Mouse (Mus musculus): ENCODE measurements around the gene Wdr41.
A peak's percentile ranks its signal among the peaks of the same experiment; 100 is the strongest.

The Wdr41 gene

GRCm38 (mm10) chr13:94976219-94977186 is at the start of gene Wdr41:
TSS of gene Wdr41 (plus strand) at chr13:94976344.
- peak; percentile 89 for DNase-seq

DNA sequence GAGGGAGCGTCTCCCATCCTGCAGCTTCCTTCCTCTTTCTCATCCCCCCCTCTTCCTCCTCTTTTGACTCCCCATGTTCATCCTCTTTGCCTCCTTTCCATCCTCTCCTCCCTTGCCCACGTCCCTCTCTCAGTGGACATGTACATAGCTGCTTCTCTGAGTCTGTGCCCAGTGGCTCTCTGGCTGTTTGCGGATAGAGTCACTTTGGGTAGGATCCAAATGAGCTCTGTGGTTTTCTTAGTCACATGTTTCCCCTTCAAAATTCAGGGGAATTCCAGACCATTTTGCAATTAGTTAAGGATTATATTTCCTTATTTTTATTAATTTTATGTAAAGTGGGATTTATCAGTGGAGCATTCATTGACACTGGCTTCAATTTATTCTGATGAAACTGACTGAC is 48.1 kb upstream of the Wdr41 start:
- DNase-seq, result no peak

DNA sequence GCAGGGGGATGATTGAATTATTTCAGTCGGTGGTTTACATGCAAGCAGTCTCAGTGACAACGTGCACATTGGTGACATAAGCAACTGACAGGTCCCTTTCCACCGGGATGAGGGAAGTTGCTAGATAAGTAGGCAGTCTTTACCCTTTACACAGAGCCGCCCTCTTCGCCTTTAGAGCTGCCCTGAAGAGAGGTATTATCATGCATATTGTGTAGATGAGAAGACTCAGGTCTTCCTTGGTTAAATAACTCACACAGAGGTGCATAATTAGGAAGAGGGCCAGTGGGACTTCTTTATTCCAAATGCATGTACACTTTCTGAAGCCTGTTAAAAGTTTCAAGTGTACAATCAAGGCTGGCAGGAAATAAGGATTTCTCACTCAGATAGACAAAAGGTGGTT is 37.7 kb upstream of the Wdr41 start:
- DNase-seq, result no peak

- no peak for DNase-seq
Observed at GRCm38 (mm10) chr13:94940104-94940503, 36.0 kb upstream of the Wdr41 start.

GRCm38 (mm10) chr13:94941230-94941629 is 34.9 kb upstream of the Wdr41 start:
- peak; percentile 31 for DNase-seq

DNA sequence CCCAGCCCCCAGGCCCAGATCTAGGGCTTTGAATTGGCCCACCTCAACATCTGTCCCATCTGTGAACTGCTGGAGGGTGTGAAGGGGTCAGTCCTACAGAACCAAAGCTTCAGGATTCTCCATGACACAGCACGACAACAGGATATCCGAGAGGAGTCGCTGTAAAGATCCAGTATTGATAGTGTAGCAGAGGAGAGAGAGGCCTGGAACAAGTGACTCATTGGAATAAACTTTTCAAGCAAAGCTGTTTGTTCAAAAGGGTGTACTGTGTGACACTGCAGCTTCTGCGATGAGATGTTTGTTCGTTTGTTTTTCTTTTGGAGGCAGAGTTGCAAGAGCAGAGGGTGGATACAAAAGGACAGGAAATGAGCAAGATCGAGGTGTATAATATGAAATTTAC is 20.2 kb upstream of the Wdr41 start:
- no peak for DNase-seq

DNA sequence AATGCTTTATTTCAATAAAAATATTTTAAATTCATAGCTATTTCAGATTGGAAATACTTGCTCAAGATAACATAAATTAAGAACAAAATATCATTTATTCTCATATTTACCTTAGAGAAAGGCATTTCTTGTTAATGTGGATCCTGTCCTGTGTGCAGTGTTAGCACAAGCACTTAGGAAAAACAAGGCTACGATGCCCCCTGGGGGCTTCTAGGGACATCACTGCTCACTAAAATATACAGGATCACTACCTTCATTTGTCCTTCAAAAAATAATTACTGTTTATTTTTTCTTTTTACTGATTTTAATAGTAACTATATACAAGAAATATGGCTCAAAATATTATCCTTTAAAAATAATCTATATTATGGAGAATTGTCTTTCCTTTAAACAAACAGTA is 18.2 kb upstream of the Wdr41 start:
- no peak for DNase-seq

DNA sequence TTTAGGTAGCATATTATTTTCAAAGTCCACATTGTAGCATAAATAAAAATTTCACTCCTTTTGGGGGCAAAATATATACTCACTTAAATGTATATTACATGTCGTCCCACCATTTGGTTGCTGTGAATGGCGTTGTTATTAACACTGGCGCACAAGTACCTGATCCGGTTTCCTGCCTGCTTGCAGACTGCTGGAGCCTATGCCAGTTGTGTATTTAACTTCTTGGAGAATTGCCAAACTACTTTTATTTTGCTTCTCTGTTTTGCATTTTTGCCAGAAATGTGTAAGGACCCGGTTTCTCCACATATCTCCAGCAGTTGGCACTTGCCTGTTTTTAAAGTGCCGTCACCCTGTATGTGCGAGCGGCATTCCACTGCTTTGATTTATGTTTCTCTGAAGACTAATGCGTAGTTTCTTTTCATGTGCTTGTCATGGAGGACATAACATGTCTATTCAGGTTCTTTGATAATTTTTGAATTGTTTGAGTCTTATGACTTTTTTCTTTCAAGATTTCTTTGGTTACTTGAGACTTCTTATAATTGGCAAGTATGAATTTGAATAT is 6.1 kb upstream of the Wdr41 start:
- no peak for DNase-seq

DNA sequence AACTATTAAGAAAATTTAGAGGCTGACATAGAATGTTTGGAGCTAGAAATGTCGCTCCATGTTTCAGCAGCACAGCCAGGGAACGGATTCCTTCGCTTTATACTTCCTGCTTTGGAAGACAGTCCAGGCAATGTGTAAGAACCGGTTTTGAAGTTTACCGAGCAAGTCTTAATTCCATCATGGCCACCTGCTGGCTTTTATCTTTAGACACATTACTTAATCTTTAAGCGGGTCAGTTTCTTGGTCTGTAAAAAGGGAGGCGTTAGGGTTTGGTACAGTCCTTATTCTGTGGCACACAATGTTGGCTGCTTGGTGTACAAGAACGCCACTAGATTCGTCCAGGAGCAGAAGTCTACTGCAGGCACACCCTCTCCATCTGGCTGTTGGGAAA is 321 bp upstream of the Wdr41 start:
- DNase-seq, result no peak

- no peak for DNase-seq
Observed at GRCm38 (mm10) chr13:94979081-94979480, 2.9 kb downstream of the Wdr41 start.

DNA sequence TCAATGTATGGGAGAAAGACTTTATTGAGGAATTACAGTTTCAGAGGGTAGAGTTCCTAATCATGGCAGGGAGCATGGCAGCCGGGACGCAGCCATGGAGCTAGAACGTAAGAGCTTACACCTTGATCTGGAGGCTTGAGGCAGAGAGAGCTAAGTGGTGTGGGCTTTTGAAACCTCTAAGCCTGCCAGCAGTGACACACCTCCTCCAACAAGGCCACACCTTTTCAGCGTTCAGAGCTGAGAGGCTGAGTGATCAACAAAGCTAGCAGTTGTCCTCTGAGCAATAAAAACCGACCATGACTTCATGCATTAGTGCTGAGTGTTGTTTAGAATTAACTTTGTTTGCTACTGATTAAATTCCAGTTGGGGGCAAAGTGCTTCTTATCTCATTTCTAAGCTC is 14.4 kb downstream of the Wdr41 start:
- no peak for DNase-seq

DNA sequence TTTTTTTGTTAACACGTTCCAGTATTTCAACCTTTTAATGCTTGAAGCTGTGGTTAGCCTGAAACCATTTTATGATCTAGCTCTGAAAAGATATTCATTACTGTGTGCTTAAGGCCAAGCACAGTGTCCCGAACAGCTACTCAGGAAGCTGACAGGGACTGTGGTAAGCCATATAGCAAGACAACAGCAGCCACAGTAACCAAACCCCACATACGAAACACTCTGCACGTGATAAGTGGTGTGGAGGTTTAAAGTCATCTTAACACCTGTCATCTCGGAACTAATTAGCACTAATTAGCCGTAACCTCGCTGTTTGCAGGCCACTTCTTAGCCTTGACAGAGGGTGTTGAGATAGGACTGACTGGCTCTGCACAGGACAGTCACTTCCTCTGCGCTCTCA is 31.1 kb downstream of the Wdr41 start:
- DNase-seq, result no peak

GRCm38 (mm10) chr13:95009261-95009660 is 33.1 kb downstream of the Wdr41 start:
- DNase-seq, result no peak

- DNase-seq, result no peak
Observed at GRCm38 (mm10) chr13:95011546-95012257, 35.6 kb downstream of the Wdr41 start.

GRCm38 (mm10) chr13:95017278-95017677 is 41.1 kb downstream of the Wdr41 start:
- no peak for DNase-seq

GRCm38 (mm10) chr13:95017916-95018315 is 41.8 kb downstream of the Wdr41 start:
- DNase-seq, result peak; percentile 79

- DNase-seq, result no peak
Observed at GRCm38 (mm10) chr13:95019345-95019744, 43.2 kb downstream of the Wdr41 start.

DNA sequence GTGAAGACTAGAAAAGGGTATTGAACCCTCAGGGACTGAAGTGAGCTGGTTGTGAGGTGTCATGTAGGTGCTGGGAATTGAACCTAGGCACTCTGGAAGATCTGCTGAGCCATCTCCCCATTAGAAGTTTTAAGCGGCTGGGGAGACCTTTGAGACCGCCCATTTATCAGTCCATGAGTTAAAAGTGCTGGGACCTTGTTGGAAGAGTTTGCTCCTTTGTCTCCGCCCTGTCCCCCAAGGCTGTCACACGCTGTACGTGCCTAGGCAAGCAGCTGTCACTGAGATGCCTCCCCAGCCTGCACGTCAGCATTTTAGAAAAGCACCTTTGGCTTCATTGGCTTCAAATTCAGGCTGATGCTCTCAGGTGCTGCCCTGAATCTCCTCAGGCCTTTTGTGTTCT is 44.1 kb downstream of the Wdr41 start:
- DNase-seq, result no peak

GRCm38 (mm10) chr13:95030828-95031227 is 54.7 kb downstream of the Wdr41 start:
- DNase-seq, result no peak

DNA sequence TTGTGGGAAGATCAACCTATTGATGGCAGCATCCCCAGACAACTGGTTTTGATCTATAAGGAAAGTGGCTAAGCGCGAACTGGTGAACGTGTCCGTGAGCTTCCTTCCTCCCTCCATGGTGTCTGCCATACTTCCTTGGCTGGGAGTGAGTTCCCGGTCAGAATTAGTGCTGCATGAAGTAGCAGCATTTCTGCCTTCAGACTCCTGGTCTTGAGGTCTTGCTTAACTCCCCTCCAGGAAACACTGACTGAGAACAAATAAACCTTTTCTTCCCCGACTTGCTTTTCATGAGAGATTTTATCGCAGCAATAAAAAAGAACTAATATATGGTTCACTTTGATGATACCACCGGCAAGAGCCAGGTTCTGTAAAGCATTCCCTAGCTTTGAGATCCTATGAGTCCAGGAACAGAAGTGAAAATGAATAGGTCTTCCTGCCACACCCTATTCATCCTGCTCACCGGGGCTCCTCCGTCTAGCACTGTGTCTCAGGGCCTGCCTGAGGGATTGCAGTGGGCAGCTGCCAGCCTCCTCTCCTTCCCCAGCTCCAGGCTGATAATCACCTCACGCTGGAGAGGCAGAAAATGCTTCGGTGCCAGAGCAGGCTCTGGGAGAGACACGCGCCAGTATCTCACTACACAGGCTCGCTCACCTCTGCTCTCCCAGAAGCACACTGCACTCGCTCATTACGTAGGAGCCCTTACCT is 56.1 kb downstream of the Wdr41 start:
- no peak for DNase-seq

- DNase-seq, result no peak
Observed at GRCm38 (mm10) chr13:95032973-95033372, 56.8 kb downstream of the Wdr41 start.

- no peak for DNase-seq
Observed at GRCm38 (mm10) chr13:95034094-95034493, 58.0 kb downstream of the Wdr41 start.

- DNase-seq, result no peak
Observed at GRCm38 (mm10) chr13:95034715-95035114, 58.6 kb downstream of the Wdr41 start.

All from thymus, postnatal 25 days (tissue).